ENCODE assay signal across 8 mouse cellular contexts in genomic region chr4:119733184-119733880, GRCm38 (mm10). TPM values are rescaled to one million over a fixed set of nuclear protein-coding genes. Genes with fewer than 3 reads are reported as not detected.
DNase-seq lines count a peak whose midpoint lies in the region; ATAC-seq lines count a peak whose summit lies in the region.

Gene Hivep3 (plus strand): TSS chr4:119733784.

- peak within 1 kb of the TSS; percentile 73 for H3K4me3 ChIP-seq in heart, embryonic 12.5 days
- H3K4me3 ChIP-seq in kidney, embryonic 16.5 days (ENCODE audit: low read length): peak within 1 kb of the TSS; percentile 90

- peak; percentile 99 for DNase-seq in CD4-positive helper T cell, adult 2 months (ENCODE audit: low read depth, low spot score)
- DNase-seq in c-Kit-negative CD71-positive TER-119-positive erythroid progenitor cells, embryonic 14.5 days (ENCODE audit: low read depth, low spot score): peak; percentile 60
- DNase-seq in fat pad, adult 2 months (ENCODE audit: extremely low read depth, low read depth, low spot score): peak; percentile 66
- peak; percentile 99 for DNase-seq in liver
- DNase-seq in monocyte, adult 2 months (ENCODE audit: low read depth in 1 of 2, low spot score in 2 of 2): peak; percentile 99 to 100
- DNase-seq in spleen, postnatal 14 days (ENCODE audit: low spot score in 2 of 2): peak; percentile 98

- H3K27me3 ChIP-seq in heart, embryonic 12.5 days (replicated peaks): peaks cover 29% of the 10 kb centered on the region
- H3K27me3 ChIP-seq in kidney, embryonic 16.5 days (ENCODE audit: insufficient read depth, low read length): peaks cover 9% of the 10 kb centered on the region; the same call in 1 of the 2 replicates

- H3K9ac ChIP-seq in heart, embryonic 12.5 days: peak within 1 kb of the TSS; percentile 82
- H3K9ac ChIP-seq in kidney, embryonic 16.5 days (replicated peaks; ENCODE audit: low read length): peak within 1 kb of the TSS; percentile 82

- H3K36me3 ChIP-seq in heart, embryonic 12.5 days: no peaks in the 10 kb centered on the region
- H3K36me3 ChIP-seq in kidney, embryonic 16.5 days (ENCODE audit: insufficient read depth, low read length): no peaks in the 10 kb centered on the region

- H3K27ac ChIP-seq in heart, embryonic 12.5 days (ENCODE audit: poor library complexity, severe bottlenecking): peak within 1 kb of the TSS; percentile 74; the same call in 1 of the 2 replicates
- H3K27ac ChIP-seq in kidney, embryonic 16.5 days (ENCODE audit: low read length): peak within 1 kb of the TSS; percentile 87

- peak; percentile 99 for ATAC-seq in heart, embryonic 12.5 days (ENCODE audit: insufficient number of reproducible peaks, low FRiP score)
- ATAC-seq in kidney, embryonic 16.5 days (ENCODE audit: low FRiP score, low TSS enrichment): peak; percentile 99

- H3K4me1 ChIP-seq in heart, embryonic 12.5 days (replicated peaks): no peaks in the 10 kb centered on the region
- peaks cover 10% of the 10 kb centered on the region; the same call in 1 of the 2 replicates for H3K4me1 ChIP-seq in kidney, embryonic 16.5 days (ENCODE audit: insufficient read depth, low read length)

- H3K9me3 ChIP-seq in heart, embryonic 12.5 days (replicated peaks): no peaks in the 10 kb centered on the region
- H3K9me3 ChIP-seq in kidney, embryonic 16.5 days (ENCODE audit: low read length): no peaks in the 10 kb centered on the region

- under 1% methylated on average over 45 of the region's 47 CpGs for WGBS in heart, embryonic 12.5 days
- WGBS in kidney, embryonic 16.5 days: under 1% methylated on average over 45 of the region's 47 CpGs

- H3K4me2 ChIP-seq in heart, embryonic 12.5 days: peak within 1 kb of the TSS; percentile 96
- peak within 1 kb of the TSS; percentile 99 for H3K4me2 ChIP-seq in kidney, embryonic 16.5 days (replicated peaks; ENCODE audit: low read depth, low read length)

RNA-seq across cellular contexts. Expression of gene Hivep3, which starts in this region (rescaled TPM):
- 5.8 and 6.1 TPM in 2 replicates for polyA plus RNA-seq in heart, embryonic 12.5 days (2016; fragmentation: Nextera tagmentation; extraction: Ambion mirVana)
- 6.6 and 7.0 TPM in 2 replicates for polyA plus RNA-seq in kidney, embryonic 16.5 days (2015; fragmentation: Nextera tagmentation; extraction: Ambion mirVana)

Comparison
In these comparisons a context has a peak if more than half of its experiments do, and no peak if none do; other contexts are left out.
1. Peak in every context shown above with its lines: DNase-seq, ATAC-seq, H3K4me3 ChIP-seq and H3K27ac ChIP-seq.